Mouse (Mus musculus) lung, embryonic 14.5 days (tissue): ENCODE results near the gene Cerk. TPM values are rescaled to one million over a fixed set of nuclear protein-coding genes. Genes with fewer than 3 reads are reported as not detected.
"Not testable (repeated sequence)": the region's sequence is repeated elsewhere in the genome, so short reads cannot be mapped to it uniquely, and the experiment has no call there.

Source experiments
- ATAC-seq: fragments of 200-750 bp; cut with Nextera tagmentation; 2 replicates; pipeline ENCODE4 v1.8.0; 2017; ENCODE audit warnings: mild to moderate bottlenecking, moderate TSS enrichment, moderate library complexity; ENCODE audit not compliant: insufficient read depth
- DNase-seq: peaks from one replicate; pipeline ENCODE4 v3.0.0-alpha.2; 2015
- H3K27ac ChIP-seq: fragments of 300-500 bp; sonication (generic); 2 replicates; pipeline ENCODE4 v1.5.1; 2014; ENCODE audit warnings: low read depth, mild to moderate bottlenecking, moderate library complexity
- H3K27me3 ChIP-seq: fragments of 300-500 bp; sonication (generic); 2 replicates; pipeline ENCODE4 v1.6.1; 2014; ENCODE audit warnings: low read length, control low read depth; ENCODE audit not compliant: insufficient read depth
- H3K36me3 ChIP-seq: fragments of 300-500 bp; sonication (generic); 2 replicates; pipeline ENCODE4 v1.6.1; 2014; ENCODE audit warnings: control low read depth; ENCODE audit not compliant: insufficient read depth
- H3K4me1 ChIP-seq: fragments of 300-500 bp; sonication (generic); 2 replicates; pipeline ENCODE4 v1.6.1; 2014; ENCODE audit warnings: antibody characterized with exemption, control low read depth; ENCODE audit not compliant: insufficient read depth
- H3K4me2 ChIP-seq: fragments of 300-500 bp; sonication (generic); 2 replicates; pipeline ENCODE4 v1.6.1; 2014; ENCODE audit warnings: mild to moderate bottlenecking
- H3K4me3 ChIP-seq: fragments of 300-500 bp; sonication (generic); 2 replicates; pipeline ENCODE4 v1.5.1; 2014; ENCODE audit warnings: low read depth, low read length
- H3K9ac ChIP-seq: fragments of 300-500 bp; sonication (generic); 2 replicates; pipeline ENCODE4 v1.6.1; 2014
- H3K9me3 ChIP-seq: fragments of 300-500 bp; sonication (generic); 2 replicates; pipeline ENCODE4 v1.6.1; 2016; ENCODE audit warnings: low read depth, low read length, control low read depth
- CTCF ChIP-seq: IDR thresholded peaks from 2 replicates; pipeline ENCODE4 v1.5.1; 2016; ENCODE audit warnings: antibody characterized with exemption, low read depth
- WGBS: fragments of 180-500 bp; shearing (Covaris S2); extraction: QIAGEN DNeasy Blood & Tissue Kit; methylation state at CpG from one replicate; pipeline ENCODE4 v1.1.7; 2014; 5-methylcytosine and 5-hydroxymethylcytosine counted together
- polyA plus RNA-seq: library from polyadenylated mRNA; unstranded; fragments of >200 nt; fragmentation: Nextera tagmentation; extraction: Ambion mirVana; gene quantifications from 2 replicates; pipeline ENCODE4 v1.2.1, GENCODE M21; 2014

Cerk gene
- polyA plus RNA-seq, 1 experiment from 2014 or later: 34.2 TPM

- no peak for TF ChIP-seq CTCF
- Histone ChIP-seq H3K36me3 (no peaks in the 10 kb centered on the region), H3K4me3 (no peak overlapping the region), H3K9ac (no peak overlapping the region), H3K27ac (no peak overlapping the region), H3K4me1 (peaks cover 3% of the 10 kb centered on the region; the same call in 1 of the 2 replicates), H3K9me3 (no peaks in the 10 kb centered on the region), H3K27me3 (no peaks in the 10 kb centered on the region), H3K4me2 (no peak overlapping the region)
- DNase-seq (no peak), ATAC-seq (no peak)
- 67% methylated on average over 4 of the region's 4 CpGs for WGBS
These were observed 13.5 kb upstream of the Cerk start for GRCm38 (mm10) chr15:86199482-86199881.

GRCm38 (mm10) chr15:86199052-86199451 is 13.1 kb upstream of the Cerk start:
- peaks cover 2% of the 10 kb centered on the region; the same call in 1 of the 2 replicates for H3K4me1 ChIP-seq
- no peaks in the 10 kb centered on the region for H3K27me3 ChIP-seq
- no peak overlapping the region for H3K4me2 ChIP-seq
- WGBS: 78% methylated on average over 5 of the region's 5 CpGs
- ATAC-seq (no peak), DNase-seq (no peak)
- no peak overlapping the region for H3K9ac ChIP-seq
- no peak for TF ChIP-seq CTCF
- no peak overlapping the region for H3K27ac ChIP-seq
- H3K36me3 ChIP-seq: no peaks in the 10 kb centered on the region
- no peak overlapping the region for H3K4me3 ChIP-seq
- no peaks in the 10 kb centered on the region for H3K9me3 ChIP-seq

GRCm38 (mm10) chr15:86194676-86195453 is 8.9 kb upstream of the Cerk start:
- H3K27ac ChIP-seq, H3K4me1 ChIP-seq, DNase-seq, H3K36me3 ChIP-seq, H3K4me3 ChIP-seq, H3K27me3 ChIP-seq, H3K4me2 ChIP-seq, H3K9me3 ChIP-seq, H3K9ac ChIP-seq: not testable (repeated sequence)
- ATAC-seq: peak; percentile 95
- WGBS: 69% methylated on average over 55 of the region's 55 CpGs

GRCm38 (mm10) chr15:86191933-86192332 is 6.0 kb upstream of the Cerk start:
- no peak overlapping the region for H3K4me2 ChIP-seq
- no peaks in the 10 kb centered on the region for H3K9me3 ChIP-seq
- H3K36me3 ChIP-seq: no peaks in the 10 kb centered on the region
- H3K27me3 ChIP-seq: no peaks in the 10 kb centered on the region
- WGBS: 44% methylated on average over 3 of the region's 3 CpGs
- ATAC-seq (0 out of 2 replicates have a peak, but pooled peaks have one; percentile 15), DNase-seq (no peak)
- H3K9ac ChIP-seq: no peak overlapping the region
- H3K4me3 ChIP-seq: no peak overlapping the region
- H3K27ac ChIP-seq: no peak overlapping the region
- no peak for TF ChIP-seq CTCF
- H3K4me1 ChIP-seq: peaks cover 6% of the 10 kb centered on the region; the same call in 1 of the 2 replicates

GRCm38 (mm10) chr15:86191505-86191904 is 5.6 kb upstream of the Cerk start:
- no peak for TF ChIP-seq CTCF
- no peak overlapping the region for H3K4me3 ChIP-seq
- no peak overlapping the region for H3K9ac ChIP-seq
- 28% methylated on average over 1 of the region's 1 CpGs for WGBS
- DNase-seq: no peak
- no peaks in the 10 kb centered on the region for H3K36me3 ChIP-seq
- H3K27me3 ChIP-seq: no peaks in the 10 kb centered on the region
- ATAC-seq: no peak
- H3K4me2 ChIP-seq: no peak overlapping the region
- H3K27ac ChIP-seq: no peak overlapping the region
- H3K9me3 ChIP-seq: no peaks in the 10 kb centered on the region
- peaks cover 6% of the 10 kb centered on the region; the same call in 1 of the 2 replicates for H3K4me1 ChIP-seq

- TF ChIP-seq CTCF: no peak
- no peak for ATAC-seq
- H3K4me2 ChIP-seq: no peak overlapping the region
- no peaks in the 10 kb centered on the region for H3K27me3 ChIP-seq
- H3K27ac ChIP-seq: no peak overlapping the region
- H3K4me3 ChIP-seq: no peak overlapping the region
- peaks cover 6% of the 10 kb centered on the region; the same call in 1 of the 2 replicates for H3K4me1 ChIP-seq
- H3K36me3 ChIP-seq: no peaks in the 10 kb centered on the region
- 70% methylated on average over 3 of the region's 3 CpGs for WGBS
- H3K9me3 ChIP-seq: no peaks in the 10 kb centered on the region
- DNase-seq: no peak
- H3K9ac ChIP-seq: no peak overlapping the region
These were observed 4.4 kb upstream of the Cerk start for GRCm38 (mm10) chr15:86190387-86190786.

- peak; percentile 28 for ATAC-seq
- no peak overlapping the region for H3K4me2 ChIP-seq
- H3K27ac ChIP-seq: peak overlapping the region; percentile 24; the same call in 1 of the 2 replicates
These were observed 3.0 kb upstream of the Cerk start for GRCm38 (mm10) chr15:86188746-86189470.

More at GRCm38 (mm10) chr15:86188746-86189470, 3.0 kb upstream of the Cerk start:
- peak; percentile 86 for DNase-seq
- no peaks in the 10 kb centered on the region for H3K36me3 ChIP-seq
- H3K9me3 ChIP-seq: no peaks in the 10 kb centered on the region
- 22% methylated on average over 10 of the region's 10 CpGs for WGBS
- no peaks in the 10 kb centered on the region for H3K27me3 ChIP-seq
- H3K9ac ChIP-seq: peak overlapping the region; percentile 6; the same call in 1 of the 2 replicates
- no peak for TF ChIP-seq CTCF
- H3K4me3 ChIP-seq: no peak overlapping the region
- H3K4me1 ChIP-seq: peaks cover 6% of the 10 kb centered on the region; the same call in 1 of the 2 replicates
